Mouse (Mus musculus) left cerebral cortex, postnatal 14 days (tissue): ENCODE measurements around the gene Scrn1. TPM values are rescaled to one million over a fixed set of nuclear protein-coding genes. Genes with fewer than 3 reads are reported as not detected.

Experiments
- total RNA-seq, 2 experiments: library from RNA; stranded (reverse); gene quantifications; 2 replicates each; pipeline ENCODE4 v1.2.3; 2021

The Scrn1 gene
- total RNA-seq, 2 experiments from 2014 or later, result 163 TPM

Other genes with a start within 250 kb of the Scrn1 start
- 1 to 10 TPM; 1.3 to 1.8 TPM for gene Prr15, start 240.7 kb downstream of the Scrn1 start, total RNA-seq
- 10 to 100 TPM; 51.9 to 62.1 TPM for gene Wipf3, start 136.9 kb downstream of the Scrn1 start, total RNA-seq
- gene Plekha8, start 28.6 kb upstream of the Scrn1 start, total RNA-seq, result 1 to 10 TPM; 8.5 to 9.4 TPM
- 1 to 10 TPM; 8.4 to 9.7 TPM for gene Fkbp14, start 30.8 kb upstream of the Scrn1 start, total RNA-seq
- 10 to 100 TPM; 91.4 to 98.7 TPM for gene Mturn, start 115.1 kb upstream of the Scrn1 start, total RNA-seq